ENCODE assay signal across 16 mouse cellular contexts in the genomic region with DNA sequence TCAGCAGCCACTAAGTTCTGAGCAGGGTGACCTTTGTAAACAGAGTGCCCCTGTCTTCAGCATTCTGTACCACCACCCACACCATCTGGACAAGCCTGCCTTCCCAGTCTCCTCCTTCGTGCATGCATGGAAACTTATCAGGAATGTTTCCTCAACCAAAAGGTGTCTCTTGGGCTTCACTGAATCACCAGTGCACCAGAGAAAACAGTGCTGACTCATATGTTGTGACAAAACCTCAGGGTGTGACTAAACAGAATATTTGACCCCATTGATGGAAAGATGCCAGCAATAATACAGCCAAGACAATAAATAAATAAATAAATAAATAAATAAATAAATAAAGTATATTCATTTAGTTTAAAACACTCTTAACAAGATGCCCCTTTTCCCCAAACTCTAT. TPM values are rescaled to one million over a fixed set of nuclear protein-coding genes. Genes with fewer than 3 reads are reported as not detected.
DNase-seq lines count a peak whose midpoint lies in the region; TF ChIP-seq lines count a peak whose summit lies in the region.
"Had no signal": no experiment of that assay in that cellular context is flagged by ENCODE, and none has a peak within 500 bp of the region (broad histone marks: within the 10 kb centered on the region; RNA-seq: fewer than 3 reads in every experiment).

No protein-coding gene starts in this region.

- H3K27ac ChIP-seq in layer of hippocampus, adult 2 months: peak overlapping the region; percentile 18; the same call in 1 of the 2 replicates
- H3K27ac ChIP-seq: embryonic facial prominence, embryonic 12.5 days; forebrain, embryonic 15.5 days; hindbrain, embryonic 10.5 days; hindbrain, embryonic 14.5 days; intestine, embryonic 15.5 days had no signal

- TF ChIP-seq CTCF in layer of hippocampus, adult 2 months (conservative IDR thresholded peaks at IDR 0.05): no peak

- H3K4me3 ChIP-seq in layer of hippocampus, adult 2 months: no peak overlapping the region
- H3K4me3 ChIP-seq: embryonic facial prominence, embryonic 12.5 days; forebrain, embryonic 15.5 days; heart, embryonic 12.5 days; hindbrain, embryonic 10.5 days; intestine, embryonic 15.5 days had no signal

- DNase-seq in layer of hippocampus, adult 2 months (ENCODE audit: low spot score in 2 of 2): no peak
- no peak for DNase-seq in layer of hippocampus, adult 9-11 months
- peak; percentile 68 for DNase-seq in 416B (ENCODE audit: low read depth)
- peak; percentile 54 for DNase-seq in NIH3T3 (ENCODE audit: low read depth)
- no peak for DNase-seq in frontal cortex, postnatal 10 days (ENCODE audit: low spot score in 2 of 2)
- no peak for DNase-seq in lung, postnatal 14 days
- DNase-seq: adrenal gland, postnatal 25 days; cerebellum, adult 8-10 months; cerebellum, postnatal 14 days; gastrocnemius, postnatal 10 days had no signal

RNA-seq across cellular contexts. Expression of a gene that starts 16.5 kb away (rescaled TPM):
- total RNA-seq in layer of hippocampus, adult 2 months (2021): 10 to 100 TPM; 44.7 to 48.7 TPM

Comparison
In these comparisons a context has a peak if more than half of its experiments do, and no peak if none do; other contexts are left out.
1. DNase-seq: peak in 416B (single experiment) and NIH3T3 (single experiment); none in layer of hippocampus, adult 2 months (0 of 2), layer of hippocampus, adult 9-11 months (single experiment), frontal cortex, postnatal 10 days (0 of 2) and lung, postnatal 14 days (single experiment).